ENCODE assay signal across 11 mouse cellular contexts in the genomic region with DNA sequence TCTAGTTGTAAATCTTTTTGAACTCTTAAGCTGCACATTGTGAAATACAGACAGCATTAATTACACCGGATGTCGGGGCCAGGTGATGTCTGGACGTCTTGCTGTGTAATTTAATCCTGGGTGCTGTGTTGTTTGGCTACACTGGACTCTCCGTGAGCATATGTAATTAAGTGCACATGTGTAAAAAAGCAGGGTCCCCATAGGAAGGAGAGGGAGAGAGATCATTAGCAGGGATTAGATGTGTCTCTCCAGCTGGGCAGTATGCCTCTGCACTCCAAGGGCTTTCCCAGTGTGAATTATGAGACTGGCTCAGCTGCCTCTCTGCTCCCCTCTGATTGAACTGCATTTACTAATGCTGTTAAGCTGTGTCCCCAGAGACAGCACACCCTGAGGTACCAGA.
DNase-seq lines count a peak whose midpoint lies in the region; ATAC-seq lines count a peak whose summit lies in the region.
"Had no signal": no experiment of that assay in that cellular context is flagged by ENCODE, and none has a peak within 500 bp of the region (broad histone marks: within the 10 kb centered on the region; RNA-seq: fewer than 3 reads in every experiment).

No protein-coding gene starts in this region.

- no peaks in the 10 kb centered on the region for H3K9me3 ChIP-seq in embryonic facial prominence, embryonic 10.5 days
- H3K9me3 ChIP-seq in forebrain, embryonic 15.5 days, result no peaks in the 10 kb centered on the region
- H3K9me3 ChIP-seq in limb, embryonic 12.5 days, result no peaks in the 10 kb centered on the region
- H3K9me3 ChIP-seq in neural tube, embryonic 14.5 days (ENCODE audit: control insufficient read depth, low read length), result no peaks in the 10 kb centered on the region
- H3K9me3 ChIP-seq: lung, embryonic 15.5 days had no signal

- WGBS in embryonic facial prominence, embryonic 10.5 days, result 19% methylated on average over 4 of the region's 4 CpGs
- 10% methylated on average over 4 of the region's 4 CpGs for WGBS in forebrain, embryonic 15.5 days
- 2% methylated on average over 4 of the region's 4 CpGs for WGBS in limb, embryonic 12.5 days
- 15% methylated on average over 4 of the region's 4 CpGs for WGBS in neural tube, embryonic 14.5 days

- peak; percentile 73 for DNase-seq in embryonic facial prominence, embryonic 10.5 days (ENCODE audit: low spot score)
- no peak for DNase-seq in gastrocnemius, adult 8-10 months (ENCODE audit: low spot score in 2 of 2)
- DNase-seq in ovary, postnatal 10 days (ENCODE audit: low spot score), result no peak
- no peak for DNase-seq in urinary bladder, postnatal 25 days (ENCODE audit: low spot score)
- DNase-seq: heart, postnatal 4 days; kidney, postnatal 25 days had no signal

- ATAC-seq in forebrain, embryonic 15.5 days (replicated peaks), result peak; percentile 41; the same call in 1 of the 2 replicates
- ATAC-seq in limb, embryonic 12.5 days (ENCODE audit: insufficient number of reproducible peaks, insufficient read depth, low FRiP score, low TSS enrichment, low read depth), result peak; percentile 66; the same call in 1 of the 2 replicates
- ATAC-seq in neural tube, embryonic 14.5 days (ENCODE audit: low read depth), result peak; percentile 84

- 0 out of 2 replicates have a peak overlapping the region, but pooled peaks have one; percentile 4 for H3K4me3 ChIP-seq in embryonic facial prominence, embryonic 10.5 days
- H3K4me3 ChIP-seq in forebrain, embryonic 15.5 days, result no peak overlapping the region
- H3K4me3 ChIP-seq in limb, embryonic 12.5 days (replicated peaks), result no peak overlapping the region
- H3K4me3 ChIP-seq in neural tube, embryonic 14.5 days (ENCODE audit: low read depth, low read length), result no peak overlapping the region
- H3K4me3 ChIP-seq: erythroblast, embryonic 14.5 days; lung, embryonic 15.5 days had no signal

- no peaks in the 10 kb centered on the region for H3K27me3 ChIP-seq in embryonic facial prominence, embryonic 10.5 days (replicated peaks; ENCODE audit: low read depth, poor library complexity, severe bottlenecking)
- no peaks in the 10 kb centered on the region for H3K27me3 ChIP-seq in forebrain, embryonic 15.5 days
- H3K27me3 ChIP-seq in limb, embryonic 12.5 days, result no peaks in the 10 kb centered on the region
- no peaks in the 10 kb centered on the region for H3K27me3 ChIP-seq in neural tube, embryonic 14.5 days (ENCODE audit: control insufficient read depth, insufficient read depth, low read length)
- H3K27me3 ChIP-seq: lung, embryonic 15.5 days had no signal

- H3K9ac ChIP-seq in forebrain, embryonic 15.5 days (replicated peaks), result no peak overlapping the region
- no peak overlapping the region for H3K9ac ChIP-seq in limb, embryonic 12.5 days (replicated peaks)
- no peak overlapping the region for H3K9ac ChIP-seq in neural tube, embryonic 14.5 days (replicated peaks; ENCODE audit: low read depth, low read length)
- H3K9ac ChIP-seq: lung, embryonic 15.5 days had no signal

- no peak overlapping the region for H3K4me2 ChIP-seq in forebrain, embryonic 15.5 days (replicated peaks)
- no peak overlapping the region for H3K4me2 ChIP-seq in limb, embryonic 12.5 days
- no peak overlapping the region for H3K4me2 ChIP-seq in neural tube, embryonic 14.5 days (ENCODE audit: low read depth, low read length)
- H3K4me2 ChIP-seq: lung, embryonic 15.5 days had no signal

- no peaks in the 10 kb centered on the region for H3K36me3 ChIP-seq in embryonic facial prominence, embryonic 10.5 days (replicated peaks)
- H3K36me3 ChIP-seq in forebrain, embryonic 15.5 days, result no peaks in the 10 kb centered on the region
- no peaks in the 10 kb centered on the region for H3K36me3 ChIP-seq in limb, embryonic 12.5 days
- no peaks in the 10 kb centered on the region for H3K36me3 ChIP-seq in neural tube, embryonic 14.5 days (ENCODE audit: control insufficient read depth, insufficient read depth, low read length)
- H3K36me3 ChIP-seq: lung, embryonic 15.5 days had no signal

- peaks cover 52% of the 10 kb centered on the region for H3K4me1 ChIP-seq in embryonic facial prominence, embryonic 10.5 days
- peaks cover 9% of the 10 kb centered on the region for H3K4me1 ChIP-seq in forebrain, embryonic 15.5 days
- H3K4me1 ChIP-seq in limb, embryonic 12.5 days (replicated peaks), result peaks cover 29% of the 10 kb centered on the region
- peaks cover 45% of the 10 kb centered on the region for H3K4me1 ChIP-seq in neural tube, embryonic 14.5 days (ENCODE audit: control insufficient read depth, insufficient read depth, low read length)
- H3K4me1 ChIP-seq: lung, embryonic 15.5 days had no signal

- H3K27ac ChIP-seq in embryonic facial prominence, embryonic 10.5 days (replicated peaks), result peak overlapping the region; percentile 77; the same call in 1 of the 2 replicates
- H3K27ac ChIP-seq in forebrain, embryonic 15.5 days (replicated peaks), result no peak overlapping the region
- no peak overlapping the region for H3K27ac ChIP-seq in limb, embryonic 12.5 days
- peak overlapping the region; percentile 2; the same call in 1 of the 2 replicates for H3K27ac ChIP-seq in neural tube, embryonic 14.5 days (ENCODE audit: low read depth, low read length)
- H3K27ac ChIP-seq: lung, embryonic 15.5 days had no signal

Comparison
In these comparisons a context has a peak if more than half of its experiments do, and no peak if none do; other contexts are left out.
1. H3K27ac ChIP-seq: peak in embryonic facial prominence, embryonic 10.5 days (single experiment) and neural tube, embryonic 14.5 days (single experiment); none in forebrain, embryonic 15.5 days (single experiment) and limb, embryonic 12.5 days (single experiment).
2. Peak in every context shown above with its lines, with median percentiles within 50 percentile points of each other: ATAC-seq.